Mouse (Mus musculus) cerebellum, postnatal 10 days (tissue): ENCODE results near the gene Rnf145.

ENCODE experiments used
- DNase-seq, 2 experiments: peaks; one replicate each; pipeline ENCODE4 v3.0.0; 2021; ENCODE audit warnings: mixed read lengths in 2 of 2

Rnf145 gene

DNA sequence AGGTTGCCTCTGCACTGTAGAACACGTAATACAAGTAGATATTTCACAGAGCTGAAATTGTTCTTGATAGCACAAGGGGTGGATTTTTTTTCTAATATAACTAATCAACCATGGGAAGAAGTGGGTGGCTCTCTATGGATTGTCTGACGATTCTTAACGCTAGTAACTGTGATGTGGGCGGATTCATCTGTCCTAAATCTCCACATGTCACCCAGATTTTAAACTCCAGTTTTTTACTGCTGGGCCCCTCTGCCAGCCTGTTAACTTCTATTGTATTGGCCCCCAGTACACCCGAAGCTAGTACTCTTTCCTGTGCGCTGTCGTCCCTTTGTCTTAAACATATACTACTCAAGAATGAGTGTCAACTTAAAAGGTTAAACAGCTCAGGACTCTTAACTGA lies 8.4 kb upstream of the Rnf145 start:
- no peak for DNase-seq

DNA sequence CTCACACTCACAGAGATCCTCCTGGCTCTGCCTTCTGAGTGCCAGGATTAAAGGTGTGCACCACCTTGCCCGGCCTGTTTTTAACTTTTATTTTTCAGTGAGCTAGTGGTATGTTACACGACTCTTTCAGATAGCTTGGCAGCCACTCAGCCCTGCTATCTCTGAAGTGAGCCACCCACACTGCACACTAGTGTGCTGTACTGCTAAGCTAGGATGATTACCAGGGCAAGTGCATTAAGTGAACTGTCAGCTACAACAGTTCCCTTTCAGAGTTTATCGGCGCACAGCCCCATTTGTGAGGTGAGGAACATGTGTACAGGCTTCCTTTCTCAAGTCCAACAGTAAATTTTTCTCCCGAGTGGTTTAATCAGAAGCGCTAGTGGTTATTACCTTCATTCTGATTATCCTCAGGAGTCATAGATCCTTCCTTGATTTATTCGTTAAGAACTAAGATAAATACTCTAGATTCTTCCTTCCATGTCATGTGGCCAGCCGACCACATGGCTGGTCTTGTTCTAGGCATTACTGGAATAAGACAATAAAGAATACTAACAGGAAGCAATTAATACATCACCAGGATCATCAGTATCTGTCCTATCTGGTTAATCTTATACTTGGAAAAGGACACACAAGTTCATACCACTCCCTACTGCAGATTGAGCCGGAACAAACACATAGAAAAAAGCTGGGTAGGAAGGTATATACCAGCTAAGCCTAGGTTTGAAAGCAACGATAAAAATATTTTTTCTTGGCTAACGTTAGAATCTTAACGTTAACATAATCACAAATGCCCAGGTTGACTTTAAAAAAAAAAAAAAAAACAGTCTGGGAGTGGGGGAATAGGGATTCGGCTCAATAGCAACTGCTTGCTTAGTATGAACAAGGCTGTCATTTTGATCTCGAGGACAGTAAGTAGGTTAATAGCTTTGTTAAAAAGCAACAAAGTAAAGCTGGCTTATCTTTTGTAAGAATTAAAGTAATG lies 6.4 kb upstream of the Rnf145 start:
- no peak for DNase-seq

DNA sequence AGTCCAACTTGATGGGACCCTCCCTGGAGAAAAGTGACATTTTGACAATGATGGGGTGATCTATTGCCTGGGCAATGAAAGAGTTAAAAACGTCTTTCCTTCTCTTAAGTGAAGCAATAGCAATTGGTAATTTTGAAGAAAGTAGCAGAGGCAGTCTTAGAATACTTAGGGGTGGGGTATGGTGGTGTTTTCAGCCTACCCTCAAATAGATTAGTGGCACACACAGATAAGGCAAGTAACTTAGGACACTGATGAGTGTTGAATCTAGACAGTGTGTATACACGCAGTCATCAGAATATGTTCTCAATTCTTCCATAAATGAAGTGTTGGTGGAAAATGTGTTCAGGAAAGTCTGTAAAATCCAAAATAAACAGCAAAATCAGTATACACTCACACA lies 5.7 kb upstream of the Rnf145 start:
- no peak for DNase-seq

GRCm38 (mm10) chr11:44514666-44515065 lies 4.1 kb upstream of the Rnf145 start:
- no peak for DNase-seq

- DNase-seq: no peak
These were observed 2.4 kb upstream of the Rnf145 start for GRCm38 (mm10) chr11:44516362-44516761.

DNA sequence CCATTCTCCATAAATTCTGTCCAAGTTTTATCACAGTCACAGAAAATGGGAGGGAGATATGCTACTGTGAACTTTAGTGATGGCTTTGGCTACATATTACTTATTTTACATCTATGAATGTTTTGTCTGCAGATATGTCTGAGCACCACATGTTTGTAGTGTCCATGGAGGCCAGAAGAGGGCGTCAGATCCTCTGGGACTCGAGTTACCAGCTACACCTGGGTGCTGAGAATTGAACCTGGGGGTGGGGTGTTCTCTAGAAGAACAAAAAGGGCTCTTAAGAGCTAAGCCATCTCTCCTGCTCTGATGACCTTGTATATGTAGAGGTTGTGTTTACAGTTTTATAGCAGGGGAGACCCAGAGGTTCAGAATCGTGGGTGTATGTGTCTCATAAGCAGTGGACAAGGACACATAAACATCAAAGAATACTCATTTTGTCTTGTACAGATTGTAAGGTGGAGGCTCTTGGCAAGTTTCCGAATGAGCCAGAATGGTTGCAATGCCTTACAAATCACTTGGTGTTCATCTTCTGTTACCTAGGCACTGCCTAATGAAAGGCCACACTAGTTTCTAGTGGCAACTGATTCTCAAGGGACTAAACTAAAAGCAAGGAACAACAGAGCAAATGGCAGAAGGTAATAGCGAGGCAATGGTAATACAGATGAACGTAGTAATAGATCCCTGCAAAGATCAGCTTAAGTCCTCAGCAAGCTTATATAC lies 1.0 kb upstream of the Rnf145 start:
- DNase-seq: peak; percentile 23 to 39

- peak; percentile 55 to 73 for DNase-seq
These were observed 559 bp downstream of the Rnf145 start for GRCm38 (mm10) chr11:44519096-44519949.

- peak; percentile 86 to 88 for DNase-seq
These were observed 1.4 kb downstream of the Rnf145 start for GRCm38 (mm10) chr11:44519950-44520761.

DNA sequence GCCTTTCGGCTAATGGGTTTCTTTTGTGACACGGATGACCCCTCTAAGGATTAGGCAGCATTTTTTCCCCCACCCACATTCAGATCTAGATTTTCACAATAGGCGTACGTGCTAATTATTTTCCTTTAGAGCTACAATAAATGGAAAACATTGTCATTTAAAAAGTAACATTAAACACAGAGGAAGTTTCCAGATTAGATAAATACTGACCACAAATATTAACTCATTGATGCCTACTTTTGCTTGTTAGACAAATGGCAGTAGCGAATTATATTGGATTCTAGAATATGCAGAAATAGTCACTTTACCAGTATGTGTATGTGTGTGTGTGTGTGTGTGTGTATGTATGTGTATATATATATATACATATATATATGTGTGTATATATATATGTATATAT lies 3.8 kb downstream of the Rnf145 start:
- DNase-seq: no peak

- no peak for DNase-seq
These were observed 7.0 kb downstream of the Rnf145 start for GRCm38 (mm10) chr11:44525765-44526164.

GRCm38 (mm10) chr11:44526654-44527263 lies 8.0 kb downstream of the Rnf145 start:
- DNase-seq: no peak

GRCm38 (mm10) chr11:44528560-44529199 lies 9.9 kb downstream of the Rnf145 start:
- DNase-seq: no peak

- DNase-seq: no peak
These were observed 10.4 kb downstream of the Rnf145 start for GRCm38 (mm10) chr11:44529200-44529599.

DNA sequence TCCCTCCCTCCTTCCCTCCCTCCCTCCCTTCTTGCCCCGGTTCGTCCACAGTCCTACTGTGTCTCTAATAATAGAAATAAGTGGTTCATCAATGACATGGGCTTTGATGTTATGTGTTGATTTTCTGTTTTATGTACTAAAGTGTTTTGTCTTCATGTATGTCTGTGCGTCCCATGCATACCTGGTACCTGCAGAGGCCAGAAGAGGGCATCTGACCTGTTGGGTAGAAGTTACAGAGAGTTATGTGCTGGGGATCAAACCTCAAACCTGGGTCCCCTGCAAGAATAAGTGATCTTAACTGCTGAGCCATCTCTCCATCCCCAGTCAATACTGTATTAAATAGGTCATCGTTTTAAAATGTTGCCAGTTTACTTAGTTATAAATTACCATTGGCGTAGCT lies 11.0 kb downstream of the Rnf145 start:
- DNase-seq: no peak

DNA sequence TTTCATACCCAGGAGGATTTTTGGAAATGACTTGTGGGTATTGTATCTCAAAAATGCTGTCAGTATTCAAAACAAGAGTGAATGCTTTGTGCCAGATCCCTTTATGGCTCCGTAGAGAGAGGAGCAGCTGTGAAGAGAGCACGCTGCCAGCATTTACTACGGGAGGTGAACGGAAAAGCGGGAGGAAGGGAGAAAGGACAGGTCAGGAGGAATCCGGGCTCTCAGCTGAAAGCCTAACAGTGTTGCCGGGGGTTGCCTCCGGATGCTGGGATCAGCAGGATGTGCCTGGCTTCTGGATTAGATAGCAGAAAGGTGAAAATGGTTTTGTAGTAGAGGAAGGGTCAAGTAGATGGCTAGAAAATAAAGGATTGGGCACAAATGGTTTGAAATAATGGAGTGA lies 11.6 kb downstream of the Rnf145 start:
- peak; percentile 50 to 67 for DNase-seq

DNA sequence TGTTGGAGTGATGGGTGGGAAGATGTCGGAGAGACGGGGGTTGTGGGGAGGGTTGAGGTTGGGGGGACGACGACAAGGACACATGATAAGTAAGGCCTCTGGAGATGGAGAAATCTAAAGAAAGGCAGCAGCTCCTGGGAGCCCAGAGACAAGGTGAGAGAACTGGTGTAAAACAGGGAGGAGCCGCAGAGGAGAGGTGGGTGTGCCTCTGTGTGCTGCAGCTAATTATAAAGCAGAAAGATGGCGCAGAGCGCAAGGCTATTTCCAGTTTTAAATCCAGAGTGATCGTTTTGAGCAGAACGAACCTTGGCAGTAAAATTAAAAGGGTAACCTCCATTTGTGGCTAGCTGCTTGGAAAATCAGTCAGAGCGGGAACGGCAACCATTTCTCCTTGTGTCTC lies 12.1 kb downstream of the Rnf145 start:
- no peak for DNase-seq

- DNase-seq: no peak
These were observed 12.9 kb downstream of the Rnf145 start for GRCm38 (mm10) chr11:44531617-44532016.

DNA sequence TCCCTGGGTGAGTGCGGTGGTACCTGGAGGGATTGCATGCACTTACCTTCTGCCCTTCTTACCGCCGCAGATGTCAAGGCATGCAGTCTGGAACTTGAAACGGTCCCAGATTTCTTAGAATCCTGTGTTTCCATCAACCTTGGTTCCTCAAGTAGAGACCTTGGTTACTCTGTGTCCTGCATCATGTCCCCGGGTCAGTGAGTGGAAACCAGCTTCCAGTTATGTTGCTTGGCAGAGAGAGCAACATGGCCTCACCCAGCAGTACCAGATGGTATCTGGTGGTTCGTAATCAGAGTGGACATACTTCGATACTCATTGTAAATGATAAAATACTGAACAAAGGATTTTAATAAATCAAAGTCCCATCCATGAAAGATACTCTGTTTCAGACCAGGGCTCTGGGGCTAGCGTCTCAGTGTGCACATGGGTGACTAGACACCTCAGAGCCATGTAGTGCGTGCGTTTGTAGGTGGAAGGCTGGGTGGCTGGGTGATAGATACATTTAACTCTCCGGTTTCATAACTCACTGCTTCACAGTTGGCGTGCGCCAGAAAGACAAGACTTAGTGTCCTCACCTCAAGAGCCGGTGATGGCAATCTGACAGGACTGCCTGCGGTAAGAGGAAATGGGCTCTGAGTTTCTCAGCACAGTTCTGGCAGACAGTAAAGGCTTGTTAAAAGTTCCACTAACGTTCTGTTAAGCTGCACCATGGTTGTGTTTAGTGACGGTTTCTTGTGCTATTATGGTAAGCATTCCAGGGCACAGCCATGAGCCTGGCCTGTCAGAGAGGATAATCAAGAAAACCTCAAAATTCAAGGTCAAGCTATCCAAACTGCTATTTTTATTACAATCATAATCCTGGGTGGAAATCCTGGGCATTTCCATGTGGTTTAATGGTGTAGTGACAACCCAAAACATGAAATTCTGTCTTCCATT lies 14.3 kb downstream of the Rnf145 start:
- peak; percentile 62 to 76 for DNase-seq

GRCm38 (mm10) chr11:44534999-44535750 lies 16.4 kb downstream of the Rnf145 start:
- DNase-seq: no peak
